Mouse (Mus musculus): ENCODE measurements around the gene Mtap. TPM values are rescaled to one million over a fixed set of nuclear protein-coding genes. Genes with fewer than 3 reads are reported as not detected.

Gene Mtap
- total and polyA plus RNA-seq, 2 experiments from 2014 or later, result 23.2 to 33.6 TPM

GRCm38 (mm10) chr4:89101276-89101675 is 35.6 kb upstream of the Mtap start:
- DNase-seq (ENCODE audit: low spot score) (no peak), ATAC-seq (ENCODE audit: insufficient read depth, low read depth) (no peak)
- no peaks in the 10 kb centered on the region for H3K36me3 ChIP-seq (replicated peaks; ENCODE audit: control insufficient read depth, insufficient read depth, low read length)
- no peaks in the 10 kb centered on the region for H3K27me3 ChIP-seq (ENCODE audit: control insufficient read depth, insufficient read depth, low read length)
- H3K4me3 ChIP-seq (ENCODE audit: low read depth, low read length), result no peak overlapping the region
- TF ChIP-seq EP300 (IDR thresholded peaks at IDR 0.05; ENCODE audit: low read depth) (no peak), CTCF (IDR thresholded peaks at IDR 0.05; ENCODE audit: low read depth) (no peak)
- 82% methylated on average over 3 of the region's 3 CpGs for WGBS
- no peak overlapping the region for H3K27ac ChIP-seq (ENCODE audit: low read depth)
- no peak overlapping the region for H3K9ac ChIP-seq (replicated peaks; ENCODE audit: low read depth, low read length)
- H3K4me1 ChIP-seq (ENCODE audit: control insufficient read depth, insufficient read depth), result no peaks in the 10 kb centered on the region
- no peaks in the 10 kb centered on the region for H3K9me3 ChIP-seq (replicated peaks; ENCODE audit: control insufficient read depth, low read length)
- H3K4me2 ChIP-seq (ENCODE audit: low read depth, low read length), result no peak overlapping the region

- Histone ChIP-seq H3K9ac (replicated peaks; ENCODE audit: low read depth, low read length) (no peak overlapping the region), H3K36me3 (replicated peaks; ENCODE audit: control insufficient read depth, insufficient read depth, low read length) (no peaks in the 10 kb centered on the region), H3K27me3 (ENCODE audit: control insufficient read depth, insufficient read depth, low read length) (no peaks in the 10 kb centered on the region), H3K27ac (ENCODE audit: low read depth) (no peak overlapping the region), H3K4me1 (ENCODE audit: control insufficient read depth, insufficient read depth) (no peaks in the 10 kb centered on the region), H3K4me2 (ENCODE audit: low read depth, low read length) (no peak overlapping the region), H3K4me3 (ENCODE audit: low read depth, low read length) (no peak overlapping the region), H3K9me3 (replicated peaks; ENCODE audit: control insufficient read depth, low read length) (no peaks in the 10 kb centered on the region)
- WGBS, result 72% methylated on average over 2 of the region's 2 CpGs
- TF ChIP-seq EP300 (IDR thresholded peaks at IDR 0.05; ENCODE audit: low read depth) (no peak), CTCF (IDR thresholded peaks at IDR 0.05; ENCODE audit: low read depth) (no peak)
- DNase-seq (ENCODE audit: low spot score), result no peak
- ATAC-seq (ENCODE audit: insufficient read depth, low read depth), result no peak
These were observed 34.6 kb upstream of the Mtap start for GRCm38 (mm10) chr4:89102283-89102682.

GRCm38 (mm10) chr4:89105486-89105885 is 31.4 kb upstream of the Mtap start:
- no peak overlapping the region for H3K4me3 ChIP-seq (ENCODE audit: low read depth, low read length)
- H3K9me3 ChIP-seq (replicated peaks; ENCODE audit: control insufficient read depth, low read length), result no peaks in the 10 kb centered on the region
- H3K9ac ChIP-seq (replicated peaks; ENCODE audit: low read depth, low read length), result no peak overlapping the region
- H3K4me2 ChIP-seq (ENCODE audit: low read depth, low read length), result no peak overlapping the region
- WGBS, result 40% methylated on average over 2 of the region's 2 CpGs
- H3K36me3 ChIP-seq (replicated peaks; ENCODE audit: control insufficient read depth, insufficient read depth, low read length), result no peaks in the 10 kb centered on the region
- TF ChIP-seq EP300 (IDR thresholded peaks at IDR 0.05; ENCODE audit: low read depth) (no peak), CTCF (IDR thresholded peaks at IDR 0.05; ENCODE audit: low read depth) (no peak)
- DNase-seq (ENCODE audit: low spot score), result no peak
- H3K4me1 ChIP-seq (ENCODE audit: control insufficient read depth, insufficient read depth), result no peaks in the 10 kb centered on the region
- H3K27me3 ChIP-seq (ENCODE audit: control insufficient read depth, insufficient read depth, low read length), result no peaks in the 10 kb centered on the region
- ATAC-seq (ENCODE audit: insufficient read depth, low read depth), result no peak
- H3K27ac ChIP-seq (ENCODE audit: low read depth), result no peak overlapping the region

- no peaks in the 10 kb centered on the region for H3K27me3 ChIP-seq (ENCODE audit: control insufficient read depth, insufficient read depth, low read length)
- no peaks in the 10 kb centered on the region for H3K36me3 ChIP-seq (replicated peaks; ENCODE audit: control insufficient read depth, insufficient read depth, low read length)
- no peak overlapping the region for H3K9ac ChIP-seq (replicated peaks; ENCODE audit: low read depth, low read length)
- TF ChIP-seq CTCF (IDR thresholded peaks at IDR 0.05; ENCODE audit: low read depth), result no peak
- TF ChIP-seq EP300 (IDR thresholded peaks at IDR 0.05; ENCODE audit: low read depth), result no peak
- no peak overlapping the region for H3K27ac ChIP-seq (ENCODE audit: low read depth)
- H3K4me3 ChIP-seq (ENCODE audit: low read depth, low read length), result no peak overlapping the region
- H3K4me2 ChIP-seq (ENCODE audit: low read depth, low read length), result no peak overlapping the region
- no peaks in the 10 kb centered on the region for H3K9me3 ChIP-seq (replicated peaks; ENCODE audit: control insufficient read depth, low read length)
- ATAC-seq (ENCODE audit: insufficient read depth, low read depth) (no peak), DNase-seq (ENCODE audit: low spot score) (no peak)
- no peaks in the 10 kb centered on the region for H3K4me1 ChIP-seq (ENCODE audit: control insufficient read depth, insufficient read depth)
- WGBS, result 65% methylated on average over 2 of the region's 2 CpGs
These were observed 30.4 kb upstream of the Mtap start for GRCm38 (mm10) chr4:89106505-89106904.

- Histone ChIP-seq H3K36me3 (replicated peaks; ENCODE audit: control insufficient read depth, insufficient read depth, low read length) (no peaks in the 10 kb centered on the region), H3K27ac (ENCODE audit: low read depth) (no peak overlapping the region), H3K9ac (replicated peaks; ENCODE audit: low read depth, low read length) (no peak overlapping the region), H3K4me1 (ENCODE audit: control insufficient read depth, insufficient read depth) (no peaks in the 10 kb centered on the region), H3K27me3 (ENCODE audit: control insufficient read depth, insufficient read depth, low read length) (no peaks in the 10 kb centered on the region), H3K4me2 (ENCODE audit: low read depth, low read length) (no peak overlapping the region), H3K9me3 (replicated peaks; ENCODE audit: control insufficient read depth, low read length) (no peaks in the 10 kb centered on the region), H3K4me3 (ENCODE audit: low read depth, low read length) (no peak overlapping the region)
- DNase-seq (ENCODE audit: low spot score), result no peak
- 81% methylated on average over 11 of the region's 11 CpGs for WGBS
- ATAC-seq (ENCODE audit: insufficient read depth, low read depth), result no peak
- no peak for TF ChIP-seq EP300 (IDR thresholded peaks at IDR 0.05; ENCODE audit: low read depth)
- no peak for TF ChIP-seq CTCF (IDR thresholded peaks at IDR 0.05; ENCODE audit: low read depth)
These were observed 24.7 kb upstream of the Mtap start for GRCm38 (mm10) chr4:89112168-89112710.

- H3K9ac ChIP-seq (replicated peaks; ENCODE audit: low read depth, low read length), result no peak overlapping the region
- H3K9me3 ChIP-seq (replicated peaks; ENCODE audit: control insufficient read depth, low read length), result no peaks in the 10 kb centered on the region
- WGBS, result 31% methylated on average over 4 of the region's 4 CpGs
- H3K27ac ChIP-seq (ENCODE audit: low read depth), result no peak overlapping the region
- TF ChIP-seq CTCF (IDR thresholded peaks at IDR 0.05; ENCODE audit: low read depth), result no peak
- TF ChIP-seq EP300 (IDR thresholded peaks at IDR 0.05; ENCODE audit: low read depth), result no peak
- H3K4me2 ChIP-seq (ENCODE audit: low read depth, low read length), result no peak overlapping the region
- H3K27me3 ChIP-seq (ENCODE audit: control insufficient read depth, insufficient read depth, low read length), result no peaks in the 10 kb centered on the region
- H3K4me1 ChIP-seq (ENCODE audit: control insufficient read depth, insufficient read depth), result no peaks in the 10 kb centered on the region
- H3K4me3 ChIP-seq (ENCODE audit: low read depth, low read length), result no peak overlapping the region
- no peaks in the 10 kb centered on the region for H3K36me3 ChIP-seq (replicated peaks; ENCODE audit: control insufficient read depth, insufficient read depth, low read length)
- DNase-seq (ENCODE audit: low spot score) (no peak), ATAC-seq (ENCODE audit: insufficient read depth, low read depth) (no peak)
These were observed 24.1 kb upstream of the Mtap start for GRCm38 (mm10) chr4:89112782-89113181.

All from heart, postnatal 0 days (tissue).